Mouse (Mus musculus) stomach, embryonic 14.5 days (tissue): ENCODE results near the gene Olfr298. TPM values are rescaled to one million over a fixed set of nuclear protein-coding genes. Genes with fewer than 3 reads are reported as not detected.

Experiments used
- ATAC-seq: fragments of 200-750 bp; cut with Nextera tagmentation; 2 replicates; pipeline ENCODE4 v1.8.0; 2017; ENCODE audit warnings: low read depth, moderate TSS enrichment; ENCODE audit not compliant: insufficient number of reproducible peaks, insufficient read depth, low FRiP score
- H3K27ac ChIP-seq: fragments of 300-500 bp; sonication (generic); 2 replicates; pipeline ENCODE4 v1.5.1; 2014; ENCODE audit warnings: mild to moderate bottlenecking, low read length, moderate library complexity, mixed read lengths
- H3K27me3 ChIP-seq: fragments of 300-500 bp; sonication (generic); 2 replicates; pipeline ENCODE4 v1.6.1; 2014; ENCODE audit warnings: low read length, control low read depth, mixed read lengths; ENCODE audit not compliant: control insufficient read depth, insufficient read depth
- H3K36me3 ChIP-seq: fragments of 300-500 bp; sonication (generic); 2 replicates; pipeline ENCODE4 v1.6.1; 2014; ENCODE audit warnings: mild to moderate bottlenecking, control low read depth, low read length, moderate library complexity, mixed read lengths; ENCODE audit not compliant: control insufficient read depth, insufficient read depth
- H3K4me1 ChIP-seq: fragments of 300-500 bp; sonication (generic); 2 replicates; pipeline ENCODE4 v1.6.1; 2014; ENCODE audit warnings: low read length, control low read depth, mixed read lengths; ENCODE audit not compliant: control insufficient read depth, insufficient read depth
- H3K4me2 ChIP-seq: fragments of 300-500 bp; sonication (generic); replicated peaks from 2 replicates; pipeline ENCODE4 v1.6.1; 2014; ENCODE audit warnings: low read depth, low read length, control low read depth
- H3K4me3 ChIP-seq: fragments of 300-500 bp; sonication (generic); 2 replicates; pipeline ENCODE4 v1.5.1; 2014; ENCODE audit warnings: low read depth, low read length, control low read depth
- H3K9ac ChIP-seq: fragments of 300-500 bp; sonication (generic); replicated peaks from 2 replicates; pipeline ENCODE4 v1.6.1; 2014; ENCODE audit warnings: low read depth, mild to moderate bottlenecking, control low read depth, low read length, moderate library complexity, mixed read lengths
- H3K9me3 ChIP-seq: fragments of 300-500 bp; sonication (generic); 2 replicates; pipeline ENCODE4 v1.6.1; 2016; ENCODE audit warnings: low read depth, low read length, control low read depth; ENCODE audit not compliant: control insufficient read depth
- WGBS: fragments of 180-500 bp; shearing (Covaris S2); extraction: QIAGEN DNeasy Blood & Tissue Kit; methylation state at CpG from one replicate; pipeline ENCODE4 v1.1.7; 2014; 5-methylcytosine and 5-hydroxymethylcytosine counted together
- polyA plus RNA-seq: library from polyadenylated mRNA; unstranded; fragments of >200 nt; fragmentation: Nextera tagmentation; extraction: Ambion mirVana; gene quantifications from 2 replicates; pipeline ENCODE4 v1.2.1, GENCODE M21; 2014

The Olfr298 gene
- polyA plus RNA-seq = not detected in 2 replicates

- H3K36me3 ChIP-seq = no peaks in the 10 kb centered on the region
- no peak within 1 kb of the TSS for H3K27ac ChIP-seq
- 77% methylated on average over 1 of the region's 1 CpGs for WGBS
- no peak within 1 kb of the TSS for H3K4me3 ChIP-seq
- no peak within 1 kb of the TSS for H3K9ac ChIP-seq
- no peak for ATAC-seq
- H3K9me3 ChIP-seq = no peaks in the 10 kb centered on the region
- no peaks in the 10 kb centered on the region for H3K4me1 ChIP-seq
- H3K4me2 ChIP-seq = no peak within 1 kb of the TSS
- no peaks in the 10 kb centered on the region for H3K27me3 ChIP-seq
Measured at GRCm38 (mm10) chr7:86492384-86492783, at the start of gene Olfr298. Olfr298 (minus strand) TSS chr7:86492484.

- H3K27me3 ChIP-seq = no peaks in the 10 kb centered on the region
- no peak within 1 kb of the TSS for H3K27ac ChIP-seq
- no peaks in the 10 kb centered on the region for H3K36me3 ChIP-seq
- no peaks in the 10 kb centered on the region for H3K9me3 ChIP-seq
- H3K9ac ChIP-seq = no peak within 1 kb of the TSS
- no peak for ATAC-seq
- no peak within 1 kb of the TSS for H3K4me2 ChIP-seq
- H3K4me3 ChIP-seq = no peak within 1 kb of the TSS
- no peaks in the 10 kb centered on the region for H3K4me1 ChIP-seq
Measured at GRCm38 (mm10) chr7:86519668-86520067, 27.4 kb upstream of the Olfr298 start, which contains the start of gene Olfr297. Olfr297 (plus strand) TSS chr7:86519968.

GRCm38 (mm10) chr7:86459621-86460020, 32.7 kb downstream of the Olfr298 start, which contains the start of gene Olfr299:
Olfr299 (plus strand) TSS chr7:86459921.
- WGBS = 90% methylated on average over 1 of the region's 1 CpGs
- no peaks in the 10 kb centered on the region for H3K27me3 ChIP-seq
- ATAC-seq = no peak
- H3K9me3 ChIP-seq = no peaks in the 10 kb centered on the region
- H3K27ac ChIP-seq = no peak within 1 kb of the TSS
- no peak within 1 kb of the TSS for H3K4me2 ChIP-seq
- no peak within 1 kb of the TSS for H3K4me3 ChIP-seq
- H3K4me1 ChIP-seq = no peaks in the 10 kb centered on the region
- H3K9ac ChIP-seq = no peak within 1 kb of the TSS
- no peaks in the 10 kb centered on the region for H3K36me3 ChIP-seq

Other genes starting within 250 kb of the Olfr298 start
- gene Vmn2r76, start 246.2 kb downstream of the Olfr298 start, polyA plus RNA-seq = not detected in 2 replicates
- not detected in 2 replicates for gene Olfr310, start 215.3 kb downstream of the Olfr298 start, polyA plus RNA-seq
- gene Olfr309, start 178.8 kb downstream of the Olfr298 start, polyA plus RNA-seq = not detected in 2 replicates
- not detected in 2 replicates for gene Olfr308, start 166.9 kb downstream of the Olfr298 start, polyA plus RNA-seq
- gene Olfr307, start 154.9 kb downstream of the Olfr298 start, polyA plus RNA-seq = not detected in 2 replicates
- not detected in 2 replicates for gene Olfr305, start 125.6 kb downstream of the Olfr298 start, polyA plus RNA-seq
- gene Olfr304, start 105.8 kb downstream of the Olfr298 start, polyA plus RNA-seq = not detected in 2 replicates
- not detected in 2 replicates for gene Olfr303, start 94.7 kb downstream of the Olfr298 start, polyA plus RNA-seq
- not detected in 2 replicates for gene Olfr301, start 88.6 kb downstream of the Olfr298 start, polyA plus RNA-seq
- not detected in 2 replicates for gene Olfr299, start 32.6 kb downstream of the Olfr298 start, polyA plus RNA-seq
- not detected in 2 replicates for gene Olfr297, start 27.5 kb upstream of the Olfr298 start, polyA plus RNA-seq
- not detected in 2 replicates for gene Olfr295, start 91.4 kb upstream of the Olfr298 start, polyA plus RNA-seq
- not detected in 2 replicates for gene Olfr294, start 124.2 kb upstream of the Olfr298 start, polyA plus RNA-seq
- gene Olfr293, start 156.6 kb upstream of the Olfr298 start, polyA plus RNA-seq = not detected in 2 replicates
- not detected in 2 replicates for gene Olfr292, start 195.8 kb upstream of the Olfr298 start, polyA plus RNA-seq